Mouse (Mus musculus): ENCODE results near the gene Crebzf. TPM values are rescaled to one million over a fixed set of nuclear protein-coding genes. Genes with fewer than 3 reads are reported as not detected.

The Crebzf gene
- polyA plus RNA-seq, 1 experiment from 2014 or later = 23.6 TPM

DNA sequence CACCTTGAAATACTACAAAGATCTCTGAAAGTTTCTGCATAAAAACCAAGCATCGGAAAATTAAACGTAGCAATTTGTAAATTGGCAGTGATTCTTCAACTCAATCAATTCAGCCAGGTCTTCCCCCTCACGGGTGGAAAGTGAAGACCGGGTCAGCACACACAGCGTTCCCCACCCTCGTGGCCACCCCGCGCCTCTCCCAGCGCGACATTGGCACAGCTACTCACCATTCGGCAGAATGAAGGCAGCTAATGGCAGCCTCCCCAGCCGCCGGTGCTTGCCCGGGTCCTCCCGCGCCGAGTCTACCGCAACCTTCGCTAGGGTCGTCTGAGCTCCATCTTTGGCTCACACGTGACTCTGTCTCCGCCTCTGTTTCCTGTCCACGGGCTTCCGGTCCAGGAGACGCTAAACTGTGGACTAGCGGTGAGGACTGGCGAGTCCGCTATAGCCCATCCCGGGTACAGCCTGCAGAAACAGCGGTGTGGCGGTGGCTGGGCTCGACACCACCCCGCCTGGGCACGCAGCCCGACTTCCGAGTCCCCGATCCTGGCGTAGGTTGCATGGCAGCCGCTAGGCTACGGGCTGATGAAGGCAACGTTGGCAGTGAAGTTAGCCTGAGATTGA, 14.4 kb downstream of the Crebzf start, which contains the start of gene Tmem126a:
Gene Tmem126a, minus strand, starts transcription at position 385 of the 624 bp plus-strand sequence.
- under 1% methylated on average over 41 of the region's 41 CpGs for WGBS
- Histone ChIP-seq H3K27ac (peak within 1 kb of the TSS; percentile 92), H3K9me3 (no peaks in the 10 kb centered on the region), H3K4me1 (replicated peaks) (peaks cover 23% of the 10 kb centered on the region), H3K27me3 (ENCODE audit: insufficient read depth, poor library complexity, severe bottlenecking) (no peaks in the 10 kb centered on the region), H3K4me3 (peak within 1 kb of the TSS; percentile 77), H3K36me3 (peaks cover 28% of the 10 kb centered on the region)
- DNase-seq (ENCODE audit: low spot score) = peak; percentile 91

DNA sequence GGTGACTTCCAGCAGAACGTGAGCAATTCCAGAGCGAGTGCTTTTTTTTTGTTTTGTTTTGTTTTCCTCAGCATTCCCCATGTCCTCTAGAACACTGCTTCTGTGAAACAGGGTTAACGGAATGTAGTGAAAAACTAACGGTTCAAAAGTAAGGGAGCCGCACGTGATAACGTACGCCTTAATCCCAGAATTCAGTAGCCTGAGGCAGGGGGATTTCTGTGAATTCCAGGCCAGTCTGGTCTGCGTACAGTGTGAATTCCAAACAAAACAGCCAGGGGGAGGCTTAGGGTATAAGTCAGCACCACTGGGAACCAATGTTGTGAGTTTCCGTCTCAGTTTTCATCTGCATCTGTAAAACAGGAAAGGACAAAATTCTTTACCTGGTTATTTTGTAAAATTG, 15.0 kb downstream of the Crebzf start:
- Histone ChIP-seq H3K9me3 (no peaks in the 10 kb centered on the region), H3K4me3 (peak overlapping the region; percentile 77), H3K27ac (peak overlapping the region; percentile 92), H3K4me1 (replicated peaks) (peaks cover 23% of the 10 kb centered on the region), H3K36me3 (peaks cover 22% of the 10 kb centered on the region), H3K27me3 (ENCODE audit: insufficient read depth, poor library complexity, severe bottlenecking) (no peaks in the 10 kb centered on the region)
- 22% methylated on average over 10 of the region's 10 CpGs for WGBS
- no peak for DNase-seq (ENCODE audit: low spot score)

DNA sequence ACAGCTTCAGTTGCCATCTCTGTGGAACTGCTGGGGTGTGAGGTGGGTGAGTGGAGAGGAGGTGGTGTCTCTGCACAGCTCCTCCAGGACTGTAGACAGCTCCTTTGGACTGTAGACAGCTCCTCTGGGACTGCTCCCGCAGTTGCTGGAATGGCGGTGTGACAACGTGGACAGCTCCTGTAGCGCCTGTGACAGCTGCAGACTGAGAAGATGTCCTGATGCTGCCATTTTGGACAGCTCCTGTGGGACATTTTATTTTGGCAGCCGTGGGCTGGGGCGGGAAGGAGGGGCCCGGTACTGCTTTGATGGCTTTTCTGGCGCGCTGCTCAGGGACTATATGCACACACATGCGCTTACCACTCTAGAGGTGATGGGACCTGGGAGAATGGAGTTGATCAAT, 17.8 kb downstream of the Crebzf start:
- 54% methylated on average over 10 of the region's 10 CpGs for WGBS
- Histone ChIP-seq H3K27ac (no peak overlapping the region), H3K4me1 (replicated peaks) (peaks cover 23% of the 10 kb centered on the region), H3K9me3 (no peaks in the 10 kb centered on the region), H3K4me3 (no peak overlapping the region), H3K27me3 (ENCODE audit: insufficient read depth, poor library complexity, severe bottlenecking) (no peaks in the 10 kb centered on the region), H3K36me3 (no peaks in the 10 kb centered on the region)
- no peak for DNase-seq (ENCODE audit: low spot score)

DNA sequence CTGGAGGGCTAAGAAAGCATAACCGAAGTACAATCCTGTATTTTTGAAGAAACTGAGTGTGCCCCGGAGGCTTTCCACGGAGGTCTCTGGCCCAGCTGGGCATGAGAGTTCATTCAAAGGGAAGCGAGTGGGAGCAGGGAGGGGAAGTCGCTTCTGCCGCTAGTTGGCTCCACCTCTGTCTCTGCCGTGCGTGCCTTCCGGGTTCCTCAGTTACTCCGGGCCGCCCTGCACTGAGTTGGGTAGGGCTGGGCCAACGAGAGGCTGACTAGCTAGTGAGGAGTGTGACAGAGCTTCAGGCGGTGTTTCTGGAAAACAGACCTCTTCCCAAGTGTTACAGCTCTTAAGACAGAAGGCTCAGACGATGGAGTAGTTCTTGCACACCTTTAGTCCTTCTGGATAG, 18.4 kb downstream of the Crebzf start:
- Histone ChIP-seq H3K9me3 (no peaks in the 10 kb centered on the region), H3K36me3 (no peaks in the 10 kb centered on the region), H3K4me3 (0 out of 2 replicates have a peak overlapping the region, but pooled peaks have one; percentile 9), H3K27ac (no peak overlapping the region), H3K4me1 (replicated peaks) (peaks cover 18% of the 10 kb centered on the region), H3K27me3 (ENCODE audit: insufficient read depth, poor library complexity, severe bottlenecking) (no peaks in the 10 kb centered on the region)
- peak; percentile 35 for DNase-seq (ENCODE audit: low spot score)
- WGBS = 22% methylated on average over 14 of the region's 14 CpGs

DNA sequence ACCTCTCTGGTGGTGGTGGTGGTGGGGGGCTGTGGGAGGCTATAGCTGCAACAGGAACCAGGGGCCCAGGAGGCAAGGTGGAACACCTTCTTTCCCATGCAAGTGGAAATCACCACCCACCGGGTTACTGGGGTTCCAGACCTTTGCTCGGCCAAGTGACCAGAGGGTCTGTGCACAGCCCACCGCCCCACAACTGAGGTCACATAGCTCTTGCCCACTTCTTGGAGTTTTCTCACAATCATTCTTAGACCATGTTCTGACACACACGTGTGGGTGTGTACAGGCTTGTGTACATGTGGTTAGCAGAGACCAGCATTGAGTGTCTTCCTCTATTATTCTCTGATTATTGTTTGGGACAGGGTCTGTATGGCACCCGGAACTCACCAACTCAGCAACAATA, 18.9 kb downstream of the Crebzf start:
- WGBS = 90% methylated on average over 5 of the region's 5 CpGs
- Histone ChIP-seq H3K27me3 (ENCODE audit: insufficient read depth, poor library complexity, severe bottlenecking) (no peaks in the 10 kb centered on the region), H3K27ac (no peak overlapping the region), H3K36me3 (no peaks in the 10 kb centered on the region), H3K9me3 (no peaks in the 10 kb centered on the region), H3K4me3 (no peak overlapping the region), H3K4me1 (replicated peaks) (peaks cover 13% of the 10 kb centered on the region; the same call in 1 of the 2 replicates)
- DNase-seq (ENCODE audit: low spot score) = no peak

DNA sequence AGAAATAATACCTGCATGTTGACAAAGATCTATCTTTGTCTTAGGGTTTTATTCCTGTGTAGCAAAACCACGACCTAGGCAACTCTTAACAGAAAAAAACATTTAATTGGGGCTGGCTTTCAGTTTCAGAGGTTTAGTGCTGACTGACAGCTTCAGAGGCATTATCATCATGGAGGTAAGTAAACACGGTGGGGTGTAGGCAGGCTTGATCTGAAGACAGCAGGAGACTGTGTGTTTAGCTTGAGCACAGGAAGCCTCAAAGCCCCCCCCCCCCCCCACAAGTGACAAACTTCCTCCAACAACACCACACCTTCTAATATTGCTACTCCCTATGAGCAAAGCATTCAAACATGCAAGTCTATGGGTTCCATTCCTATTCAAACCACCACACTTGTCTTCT, 31.0 kb downstream of the Crebzf start:
- H3K27me3 ChIP-seq (ENCODE audit: insufficient read depth, poor library complexity, severe bottlenecking) = peaks cover 9% of the 10 kb centered on the region; the same call in 1 of the 2 replicates
- no peak for DNase-seq (ENCODE audit: low spot score)
- 71% methylated on average over 2 of the region's 2 CpGs for WGBS

DNA sequence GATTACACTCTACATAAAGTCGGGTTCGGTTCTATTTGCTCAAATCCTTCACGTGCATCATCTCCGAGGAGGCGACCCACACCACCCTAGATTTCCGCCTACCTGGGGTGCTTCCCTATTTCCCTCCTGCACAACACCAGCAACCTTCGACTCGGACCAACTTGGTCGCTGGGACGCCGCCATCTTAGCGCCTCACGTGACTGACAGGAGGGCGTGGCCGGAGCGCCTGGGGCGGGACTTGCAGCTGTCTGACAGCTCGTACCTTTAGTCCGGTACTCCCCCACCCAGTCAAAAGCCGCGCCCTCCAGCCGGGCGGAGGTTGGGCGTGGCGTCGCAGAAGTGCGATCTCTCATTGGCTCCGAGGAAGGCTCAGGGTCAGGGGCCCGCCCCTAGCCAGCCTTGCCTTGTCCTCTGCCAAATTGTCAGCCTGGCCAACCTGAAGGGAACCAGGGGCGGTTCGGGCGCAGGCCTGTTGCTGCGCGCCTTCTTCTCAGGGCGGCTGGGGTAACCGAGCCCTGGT, 33.3 kb downstream of the Crebzf start, which contains the start of gene Tmem126b:
Gene Tmem126b, minus strand, starts transcription at position 209 of the 520 bp plus-strand sequence.
- peak; percentile 99 for DNase-seq (ENCODE audit: low spot score)
- no peaks in the 10 kb centered on the region for H3K36me3 ChIP-seq
- no peaks in the 10 kb centered on the region for H3K9me3 ChIP-seq
- peaks cover 20% of the 10 kb centered on the region for H3K4me1 ChIP-seq (replicated peaks)
- peak within 1 kb of the TSS; percentile 87 for H3K27ac ChIP-seq
- peak within 1 kb of the TSS; percentile 75 for H3K4me3 ChIP-seq
- WGBS = under 1% methylated on average over 36 of the region's 36 CpGs
- peaks cover 9% of the 10 kb centered on the region; the same call in 1 of the 2 replicates for H3K27me3 ChIP-seq (ENCODE audit: insufficient read depth, poor library complexity, severe bottlenecking)

More for the DNA sequence above, 31.0 kb downstream of the Crebzf start:
- Histone ChIP-seq H3K36me3 (peaks cover 18% of the 10 kb centered on the region), H3K4me1 (replicated peaks) (peaks cover 20% of the 10 kb centered on the region), H3K4me3 (no peak overlapping the region), H3K9me3 (no peaks in the 10 kb centered on the region), H3K27ac (no peak overlapping the region)

DNA sequence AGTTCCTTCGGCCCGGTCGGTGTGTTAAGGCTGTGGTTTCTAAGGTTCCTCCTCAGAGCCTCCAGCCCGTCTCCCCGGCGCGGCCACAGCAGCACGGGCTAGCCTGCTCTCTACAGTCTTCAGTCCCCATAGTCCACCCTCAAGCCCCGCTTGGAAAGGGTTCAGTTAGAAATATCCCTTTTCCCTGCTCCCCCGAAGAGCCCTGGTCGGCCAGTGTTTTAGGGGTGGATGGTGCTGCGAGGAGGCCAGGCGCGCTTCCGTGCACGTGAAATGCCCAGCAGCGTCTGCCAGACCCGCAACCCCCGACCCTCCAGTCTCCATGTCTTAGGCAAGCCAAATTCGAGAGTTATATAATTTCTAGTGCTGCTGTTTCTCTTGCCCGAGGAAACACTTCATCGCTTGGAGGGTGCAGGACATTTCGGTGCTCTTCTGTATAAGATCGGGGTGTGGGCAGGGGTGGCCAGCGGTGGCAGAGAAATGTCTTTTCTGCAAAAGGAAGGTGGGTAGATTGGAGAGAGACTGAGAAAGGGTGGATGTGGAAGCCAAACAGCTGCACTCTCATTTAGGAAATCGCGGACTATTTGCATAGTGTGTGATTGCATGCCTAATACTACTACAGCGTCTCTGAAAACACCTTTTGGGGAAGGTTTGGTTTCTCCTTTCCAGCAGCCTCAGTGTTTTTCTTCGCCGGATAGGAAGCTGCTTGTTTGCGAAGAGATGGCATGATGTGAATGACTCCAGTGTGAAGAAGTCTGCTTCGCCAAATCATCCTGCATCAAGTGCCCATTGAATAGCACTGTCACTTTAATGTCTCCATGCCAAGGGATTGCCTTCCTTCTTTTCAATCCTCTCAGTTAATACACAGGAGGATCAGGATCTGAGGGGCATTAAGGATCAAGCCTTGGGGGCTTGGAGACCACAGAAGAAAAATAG, 34.0 kb downstream of the Crebzf start, which contains the start of gene Dlg2:
Gene Dlg2, plus strand, starts transcription at position 360 of the 933 bp plus-strand sequence.
- H3K4me1 ChIP-seq (replicated peaks) = peaks cover 20% of the 10 kb centered on the region
- WGBS = under 1% methylated on average over 32 of the region's 32 CpGs
- H3K27ac ChIP-seq = peak within 1 kb of the TSS; percentile 87
- no peaks in the 10 kb centered on the region for H3K9me3 ChIP-seq
- peak within 1 kb of the TSS; percentile 75 for H3K4me3 ChIP-seq
- no peak for DNase-seq (ENCODE audit: low spot score)
- H3K36me3 ChIP-seq = no peaks in the 10 kb centered on the region
- H3K27me3 ChIP-seq (ENCODE audit: insufficient read depth, poor library complexity, severe bottlenecking) = peaks cover 9% of the 10 kb centered on the region; the same call in 1 of the 2 replicates

DNA sequence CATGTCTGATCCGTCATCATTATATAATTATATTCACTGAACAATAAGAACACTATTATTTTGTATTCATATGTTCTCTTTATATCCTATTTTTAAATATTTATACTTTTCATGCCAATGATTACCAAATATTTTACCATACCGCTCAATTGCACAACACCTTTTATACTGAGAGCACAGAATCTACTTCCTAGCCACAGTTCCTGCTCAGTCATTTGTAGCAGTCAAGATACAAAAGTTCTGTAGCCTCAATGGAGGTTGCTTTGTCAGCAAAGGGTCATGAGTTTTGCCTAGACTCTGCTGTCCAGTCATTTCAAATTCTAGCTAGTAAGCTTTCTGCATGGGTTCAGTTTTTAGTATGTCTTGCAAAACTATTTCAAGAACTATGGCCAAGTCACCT, 40.1 kb downstream of the Crebzf start:
- no peak for DNase-seq (ENCODE audit: low spot score)
- H3K9me3 ChIP-seq = no peaks in the 10 kb centered on the region
- H3K4me3 ChIP-seq = no peak overlapping the region
- no peaks in the 10 kb centered on the region for H3K4me1 ChIP-seq (replicated peaks)
- no peaks in the 10 kb centered on the region for H3K36me3 ChIP-seq
- 89% methylated on average over 2 of the region's 2 CpGs for WGBS
- no peak overlapping the region for H3K27ac ChIP-seq
- H3K27me3 ChIP-seq (ENCODE audit: insufficient read depth, poor library complexity, severe bottlenecking) = peaks cover 6% of the 10 kb centered on the region; the same call in 1 of the 2 replicates

Other genes starting within 250 kb of the Crebzf start
- gene Ccdc83, start 177.0 kb upstream of the Crebzf start, polyA plus RNA-seq (2016; fragmentation: Nextera tagmentation; extraction: Ambion mirVana) = not detected in 2 replicates
- gene Sytl2, start 140.5 kb upstream of the Crebzf start, polyA plus RNA-seq (2016; fragmentation: Nextera tagmentation; extraction: Ambion mirVana) = 2.7 and 2.9 TPM in 2 replicates
- 2.3 and 2.6 TPM in 2 replicates for gene Ccdc89, start 16.2 kb upstream of the Crebzf start, polyA plus RNA-seq (2016; fragmentation: Nextera tagmentation; extraction: Ambion mirVana)
- gene Tmem126a, start 14.5 kb downstream of the Crebzf start, polyA plus RNA-seq (2016; fragmentation: Nextera tagmentation; extraction: Ambion mirVana) = 127 and 132 TPM in 2 replicates
- gene Tmem126b, start 33.3 kb downstream of the Crebzf start, polyA plus RNA-seq (2016; fragmentation: Nextera tagmentation; extraction: Ambion mirVana) = 38.3 and 39.0 TPM in 2 replicates
- 1.00 and 2.2 TPM in 2 replicates for gene Dlg2, start 33.9 kb downstream of the Crebzf start, polyA plus RNA-seq (2016; fragmentation: Nextera tagmentation; extraction: Ambion mirVana)

All from hindbrain, embryonic 10.5 days (tissue).